Mouse (Mus musculus): ENCODE measurements at regions not wholly inside any gene's neighbourhood (a gene's known extent, or its start where the extent isn't known, plus 50 kb on each side); places are given as distances from the start of the nearest gene placed in this dataset.

DNA sequence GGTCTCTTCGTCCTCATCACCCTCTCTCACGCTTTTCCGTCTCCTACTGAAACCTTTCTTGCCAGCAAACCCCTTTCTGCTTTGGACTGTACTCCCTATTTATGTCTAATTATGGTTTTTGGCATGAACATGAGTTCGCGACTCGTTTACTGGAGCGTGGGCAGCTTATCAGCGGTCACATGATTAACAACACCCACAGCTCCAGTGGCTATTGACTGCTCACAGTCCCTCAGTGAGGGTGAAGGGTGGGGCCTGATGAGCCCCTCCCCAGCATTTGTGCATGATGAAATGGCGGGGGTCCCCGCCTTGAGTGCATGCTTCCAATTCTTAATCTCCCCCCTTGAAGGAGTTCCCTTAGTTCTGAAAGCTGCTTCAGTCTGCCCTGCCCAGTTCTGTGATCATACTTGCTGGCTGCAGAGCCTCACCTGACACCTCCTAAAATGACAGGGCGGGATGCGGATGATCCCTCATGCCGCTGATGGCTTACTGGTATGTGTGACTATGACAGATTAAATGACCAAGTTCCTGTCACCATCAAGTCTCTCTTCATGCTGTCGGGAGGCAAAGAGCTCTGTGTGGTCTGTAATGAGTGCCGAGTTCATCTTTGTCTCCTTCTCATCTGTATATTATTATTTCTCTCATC, 125.7 kb upstream of the Tut7 start:
- TF ChIP-seq ZNF384 (IDR thresholded peaks at IDR 0.05; ENCODE audit: low read depth, low read length), result no peak
- no peak for TF ChIP-seq ZC3H11A (IDR thresholded peaks at IDR 0.05; ENCODE audit: borderline replicate concordance, low read depth, low read length)
- no peak for TF ChIP-seq MAFK (IDR thresholded peaks at IDR 0.05; ENCODE audit: insufficient read depth, low read depth, low read length)
- no peak for TF ChIP-seq CHD2 (IDR thresholded peaks at IDR 0.05; ENCODE audit: low read depth, low read length)
- no peak for TF ChIP-seq HCFC1 (IDR thresholded peaks at IDR 0.05; ENCODE audit: borderline replicate concordance, insufficient read depth, low read length)
